Mouse (Mus musculus): ENCODE measurements around the gene Cybc1.

The Cybc1 gene

DNA sequence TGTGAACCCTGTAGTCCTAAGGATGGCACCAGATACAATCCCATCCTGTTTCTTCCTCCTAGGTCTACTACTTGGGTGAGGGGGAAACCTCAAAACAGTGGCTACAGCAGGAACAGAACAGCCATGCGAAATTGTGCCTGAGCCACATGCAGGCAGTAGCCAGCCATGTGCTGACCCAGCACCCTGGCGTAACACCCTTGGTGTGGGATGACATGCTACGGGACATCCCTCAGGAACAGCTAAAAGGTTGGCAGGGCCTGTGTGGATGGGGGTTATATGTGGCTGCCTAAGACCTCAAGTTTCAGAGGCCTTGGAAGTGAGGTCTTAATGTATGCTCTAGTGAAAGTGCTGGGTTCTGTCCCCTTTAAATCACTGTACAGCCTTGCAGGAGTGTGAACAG is 12.3 kb downstream of the Cybc1 start:
- DNase-seq (ENCODE audit: low spot score): no peak

DNA sequence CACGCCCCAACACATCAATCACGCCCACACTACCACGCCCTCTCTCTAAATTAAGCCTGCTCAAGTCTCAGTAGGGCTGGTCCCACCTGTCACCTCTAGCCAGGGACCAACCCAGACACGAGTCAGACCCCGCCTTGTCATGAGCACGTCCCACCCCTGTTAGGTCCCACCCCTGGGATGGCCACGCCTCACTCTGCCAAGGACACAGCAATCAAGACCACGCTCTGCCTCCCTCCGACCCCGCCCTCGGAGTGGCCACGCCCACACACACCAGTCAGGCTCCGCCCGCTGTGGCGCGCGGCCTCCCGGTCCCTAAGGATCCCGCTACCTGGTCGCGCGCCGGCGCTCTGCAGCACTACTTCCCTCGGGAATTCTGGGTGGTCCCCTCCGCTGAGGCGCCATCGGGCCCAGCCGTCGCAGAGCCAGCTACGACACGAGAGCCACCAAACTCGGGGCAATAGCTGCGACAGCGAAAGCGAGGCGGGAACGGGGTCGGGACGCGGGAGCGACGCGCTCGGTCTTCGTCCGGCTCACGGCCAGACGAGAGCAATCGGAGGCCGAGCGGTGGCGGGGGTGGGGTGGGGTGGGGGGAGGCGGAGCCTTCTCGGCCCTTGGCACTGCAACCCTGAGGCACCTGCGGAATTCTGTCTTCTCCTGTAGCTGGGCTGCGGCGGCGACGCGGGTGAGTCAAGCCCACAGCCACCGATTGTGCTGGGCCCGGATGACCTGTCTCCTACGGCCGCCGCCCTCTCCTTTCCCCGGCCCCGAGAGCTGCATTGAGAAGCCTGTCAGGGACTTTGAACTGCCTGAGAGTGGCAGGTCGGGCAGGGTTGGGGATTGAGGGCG is 24.7 kb downstream of the Cybc1 start, which contains the start of the genes Hexdc and Ogfod3:
Gene Hexdc (plus strand): TSS at position 273 of the 846 bp plus-strand sequence.
Gene Ogfod3 (minus strand): TSS at position 551 of the 846 bp plus-strand sequence.
- peak; percentile 78 for DNase-seq (ENCODE audit: low spot score)

DNA sequence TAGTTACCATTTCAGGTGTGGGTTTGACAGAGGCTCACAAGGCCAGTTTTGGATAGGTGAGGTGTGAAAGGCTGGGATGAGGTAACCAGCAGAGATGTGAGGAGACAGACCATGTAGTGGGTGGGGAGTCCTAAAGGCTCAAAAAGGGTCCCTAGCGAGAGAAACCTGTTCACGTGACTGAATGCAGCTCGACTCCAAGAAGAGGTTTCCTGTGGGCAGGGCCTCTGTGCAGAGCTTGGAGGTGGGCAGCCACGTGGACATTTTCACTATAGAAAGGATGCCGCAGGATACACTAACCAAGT is 25.3 kb downstream of the Cybc1 start:
- DNase-seq (ENCODE audit: low spot score): no peak

DNA sequence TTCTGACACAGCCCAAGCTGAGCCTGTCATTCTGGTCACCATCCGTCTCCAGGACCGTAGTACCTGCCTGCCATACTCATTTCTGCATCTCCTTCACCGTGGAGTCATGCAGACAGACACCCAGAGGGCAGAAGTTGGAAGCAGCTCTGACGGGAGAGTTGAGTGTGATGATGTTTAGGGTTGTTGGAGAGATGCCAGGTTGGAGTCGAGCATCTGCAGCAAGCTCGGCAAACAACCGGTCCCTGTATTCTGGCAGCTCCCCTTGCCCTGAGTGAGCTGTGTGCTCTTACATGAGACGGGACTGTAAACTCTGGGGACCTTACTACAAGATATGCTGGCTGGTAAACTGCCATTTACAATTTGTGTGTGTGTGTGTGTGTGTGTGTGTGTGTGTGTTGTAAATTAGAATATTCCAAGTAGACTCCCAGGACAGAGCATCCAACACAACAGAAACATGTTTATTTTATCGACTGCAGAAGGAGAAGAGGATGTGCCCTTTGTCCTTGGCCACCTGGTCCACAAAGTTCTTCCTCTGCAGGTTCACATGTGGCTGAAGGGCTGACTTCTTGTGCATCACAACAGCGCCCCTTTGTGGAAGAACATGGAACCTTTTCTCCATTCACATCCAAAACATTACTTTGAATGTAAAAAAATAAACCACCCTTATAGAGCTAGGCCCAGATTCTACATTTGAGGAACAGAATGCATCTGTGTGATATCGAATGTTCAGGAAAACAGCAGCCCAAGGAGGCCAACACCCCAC is 27.5 kb downstream of the Cybc1 start:
- no peak for DNase-seq (ENCODE audit: low spot score)

DNA sequence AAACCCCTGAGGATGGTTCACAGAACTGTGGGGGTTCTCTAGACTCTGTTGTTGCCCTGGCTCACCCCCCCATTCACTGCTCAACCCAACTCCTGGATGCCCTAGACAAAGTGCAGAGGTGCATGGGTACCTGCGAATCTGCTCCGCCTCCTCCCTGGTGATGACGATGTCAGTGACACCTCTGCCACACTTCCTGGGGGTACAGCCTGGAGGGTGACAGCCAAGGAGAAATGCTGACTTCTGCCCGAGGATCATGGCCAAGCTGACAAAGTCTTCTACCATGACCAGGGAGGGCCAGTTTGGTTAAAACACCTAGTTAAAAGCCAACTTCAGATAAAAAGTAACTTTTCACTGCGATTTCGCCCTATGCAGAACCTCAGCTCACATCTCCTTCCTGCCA is 28.3 kb downstream of the Cybc1 start:
- DNase-seq (ENCODE audit: low spot score): no peak

DNA sequence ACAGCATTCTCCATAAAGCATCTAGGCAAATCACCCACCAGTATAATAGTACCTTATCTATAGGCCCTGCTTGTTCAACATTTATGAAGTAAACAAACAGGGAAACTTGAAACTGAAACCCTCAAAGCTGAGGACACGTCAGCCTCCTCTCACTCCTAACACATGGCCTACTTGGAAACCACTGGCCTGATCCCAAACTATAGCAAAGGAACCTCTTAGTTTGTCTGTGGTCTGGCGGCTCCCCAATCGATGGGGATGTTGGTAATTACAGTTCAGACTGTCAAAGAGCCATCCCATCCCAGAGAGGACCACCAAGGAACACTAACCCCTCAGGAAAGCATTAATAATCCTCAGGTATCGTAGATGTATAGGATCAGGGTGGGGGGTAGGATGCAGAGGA is 29.3 kb downstream of the Cybc1 start:
- DNase-seq (ENCODE audit: low spot score): no peak

DNA sequence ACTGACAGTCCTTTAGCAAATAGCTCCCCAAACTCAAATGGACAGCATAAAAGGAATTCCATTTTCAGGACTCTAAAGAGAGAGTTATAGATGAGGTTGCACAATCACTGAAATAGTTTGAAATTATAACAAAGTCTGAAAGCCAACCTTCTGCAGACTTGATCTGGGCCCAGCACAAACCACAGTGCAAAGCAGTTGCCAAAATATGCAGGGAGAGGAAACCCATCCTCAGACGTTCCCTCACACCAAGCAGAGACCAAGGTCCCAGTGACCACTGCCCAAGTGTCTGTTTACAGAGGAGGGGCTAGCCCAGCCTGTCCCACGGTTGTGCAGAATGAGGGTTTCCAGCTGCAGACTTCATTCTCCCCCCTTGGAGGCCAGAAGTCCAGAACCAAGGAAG is 30.5 kb downstream of the Cybc1 start:
- DNase-seq (ENCODE audit: low spot score): no peak

DNA sequence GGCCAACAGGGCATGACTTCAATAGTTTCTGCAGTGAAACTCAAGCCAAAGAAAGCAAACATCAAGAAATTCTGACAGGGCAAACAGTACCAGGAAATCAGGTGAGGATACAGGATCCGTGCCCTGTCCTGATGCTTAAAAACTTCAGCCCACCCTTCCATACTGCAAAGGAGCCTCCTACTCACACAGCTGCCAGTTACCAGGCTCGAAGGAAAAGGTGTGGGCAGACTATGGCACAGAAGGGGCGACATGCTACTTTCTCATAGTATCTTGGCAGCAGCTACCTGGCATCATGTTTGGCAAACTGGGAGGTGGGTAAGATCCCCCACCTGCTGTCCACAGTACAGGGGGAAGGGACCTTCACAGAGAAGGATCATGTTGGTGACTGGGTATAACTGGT is 35.7 kb downstream of the Cybc1 start:
- DNase-seq (ENCODE audit: low spot score): no peak

DNA sequence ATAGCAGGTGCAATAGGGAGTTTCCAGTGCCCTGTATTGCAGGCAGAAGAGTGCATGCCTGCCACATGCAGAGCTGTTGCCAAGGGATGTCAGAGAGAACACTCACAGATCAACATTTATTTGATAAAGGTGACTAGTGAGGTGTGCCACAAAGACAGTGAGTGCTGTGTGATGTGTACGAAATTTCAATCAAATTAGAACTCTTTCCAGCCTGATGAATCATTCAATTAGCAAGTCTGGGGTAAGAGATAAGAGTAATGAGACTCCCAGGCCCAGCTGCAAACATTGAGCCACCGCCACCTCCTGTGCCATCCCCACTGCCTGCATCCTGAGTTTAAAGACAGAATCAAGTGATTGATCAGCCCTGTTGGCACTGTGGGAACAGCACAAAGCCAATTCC is 36.4 kb downstream of the Cybc1 start:
- DNase-seq (ENCODE audit: low spot score): no peak

DNA sequence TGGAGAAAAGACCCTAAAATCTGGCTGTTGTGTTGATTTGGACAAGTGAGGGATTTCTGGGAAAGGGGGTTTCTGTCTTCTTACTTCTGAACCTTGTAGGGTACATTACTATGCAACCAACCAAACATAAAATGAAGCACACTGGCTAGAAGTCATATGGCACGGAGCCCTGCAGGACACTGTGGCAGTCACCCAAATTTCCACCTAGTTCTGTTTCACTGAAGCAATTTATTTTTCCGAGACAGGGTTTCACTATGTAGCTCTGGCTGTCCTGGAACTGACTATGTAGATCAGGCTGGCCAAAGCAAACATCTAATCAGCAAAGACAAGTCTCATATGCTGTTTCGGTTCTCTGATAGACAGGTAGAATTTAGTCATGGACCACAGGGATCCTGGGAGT is 39.4 kb downstream of the Cybc1 start:
- no peak for DNase-seq (ENCODE audit: low spot score)

DNA sequence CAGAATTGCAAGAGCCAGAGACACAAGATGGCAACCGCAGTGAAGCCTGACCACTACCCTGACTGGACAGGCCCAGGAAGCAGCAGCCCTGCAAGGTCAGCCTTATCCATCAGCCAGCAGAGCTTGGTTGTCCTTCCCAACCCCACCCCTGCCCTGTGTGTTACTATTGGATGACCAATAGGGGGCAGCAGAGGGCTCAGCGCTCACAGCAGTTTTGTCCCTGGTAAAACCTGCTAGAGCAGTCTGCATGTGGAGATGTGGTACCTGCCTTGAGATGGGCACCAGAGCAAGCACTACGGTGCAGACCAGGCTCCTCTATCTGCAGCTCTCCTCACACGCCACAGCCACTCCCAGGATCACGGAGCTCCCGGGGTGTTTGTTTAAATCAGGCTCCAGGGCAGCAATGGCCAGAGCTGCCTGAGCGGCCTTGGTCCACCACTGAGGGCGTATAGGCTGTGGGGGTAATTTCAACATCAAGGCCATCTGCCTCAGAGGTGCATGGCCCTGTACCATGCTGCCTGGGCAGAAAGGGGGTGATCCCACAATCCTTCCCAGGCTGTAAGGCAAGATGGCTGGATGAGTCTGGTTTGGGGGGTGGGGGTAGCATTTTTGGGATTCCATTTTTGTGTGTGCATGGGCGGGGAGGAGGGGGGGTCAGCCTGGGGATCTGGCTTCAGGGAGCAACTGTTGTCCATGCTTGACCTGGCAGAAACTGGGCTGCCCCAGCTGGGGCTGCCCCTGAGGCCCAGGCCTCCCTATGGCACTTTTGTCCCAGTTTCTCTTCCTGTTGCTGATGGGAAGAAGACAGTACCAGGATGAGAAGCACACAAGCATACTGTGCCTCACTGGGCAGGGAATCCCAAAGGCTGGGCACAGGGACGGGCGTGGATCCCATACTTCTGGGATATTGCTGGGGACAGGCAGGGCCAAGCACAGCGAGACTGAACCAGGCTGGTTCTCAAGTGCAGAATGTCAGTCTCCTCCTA is 52.5 kb downstream of the Cybc1 start:
- no peak for DNase-seq (ENCODE audit: low spot score)

DNA sequence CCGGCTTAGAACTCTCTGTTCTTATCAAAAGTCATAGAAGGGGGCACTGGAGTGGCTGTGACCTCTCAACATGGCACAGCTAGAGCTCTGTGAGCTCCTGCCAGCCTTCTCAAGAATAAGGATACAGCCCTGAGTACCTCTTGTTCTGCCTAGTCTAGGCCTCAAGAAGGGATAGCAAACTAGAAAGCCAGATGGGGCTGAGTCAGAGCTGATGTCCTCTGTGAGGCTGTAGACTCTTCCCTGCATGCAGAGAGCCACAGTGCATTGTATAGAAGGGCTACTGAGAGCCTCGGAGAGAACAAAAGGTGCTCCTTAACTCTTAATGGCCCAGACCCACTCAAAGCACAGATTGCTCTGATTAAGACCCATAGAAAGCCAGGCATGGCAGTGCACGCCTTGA is 54.9 kb downstream of the Cybc1 start:
- DNase-seq (ENCODE audit: low spot score): no peak

DNA sequence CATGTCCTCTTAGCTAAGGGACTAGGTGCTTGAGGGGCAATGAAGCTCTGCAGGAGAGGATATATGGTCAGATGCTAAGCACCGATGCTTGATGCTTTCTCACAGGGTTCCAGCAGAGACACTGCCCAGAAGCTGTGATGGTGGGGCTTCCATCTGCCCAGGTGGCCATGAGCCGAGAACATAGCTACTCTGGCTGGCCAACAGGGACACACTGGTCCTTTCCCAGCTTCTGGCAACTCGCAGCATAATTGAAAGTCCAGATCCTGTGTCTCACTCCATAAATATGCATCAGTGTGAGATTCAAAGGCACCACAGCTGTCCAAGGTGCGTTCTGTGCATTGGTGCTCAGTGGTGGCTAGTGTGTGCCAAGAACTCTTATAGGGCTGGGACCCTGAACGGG is 55.9 kb downstream of the Cybc1 start:
- no peak for DNase-seq (ENCODE audit: low spot score)
